Mouse (Mus musculus): ENCODE measurements around the gene Nelfcd. TPM values are rescaled to one million over a fixed set of nuclear protein-coding genes. Genes with fewer than 3 reads are reported as not detected.

The Nelfcd gene
- polyA plus RNA-seq, 1 experiment from 2014 or later, result 117 TPM

DNA sequence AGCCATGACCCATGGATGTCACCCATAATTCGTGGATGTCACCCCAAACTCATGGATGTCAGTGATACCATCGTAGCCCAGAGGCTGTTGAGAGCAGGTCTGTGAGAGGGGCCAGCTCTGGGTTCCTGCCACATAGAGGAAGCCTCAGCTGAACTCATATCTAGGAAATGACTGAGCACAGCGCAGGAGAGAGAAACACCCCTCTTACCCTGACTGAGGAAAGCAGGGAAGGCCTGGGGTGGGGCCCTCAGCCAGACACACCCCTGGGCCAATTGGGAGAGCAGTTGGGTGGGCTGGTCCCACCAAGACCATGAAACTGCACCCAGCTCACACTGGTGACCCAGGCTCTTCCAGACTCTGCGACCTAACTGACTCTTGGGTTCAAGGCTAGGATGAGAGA lies 34.7 kb downstream of the Nelfcd start, which contains the start of gene Tubb1:
Tubb1 (plus strand) TSS at position 343 of the 400 bp plus-strand sequence.
- Histone ChIP-seq H3K4me3 (ENCODE audit: low read depth, low read length) (0 out of 2 replicates have a peak within 1 kb of the TSS, but pooled peaks have one; percentile 15), H3K4me1 (replicated peaks; ENCODE audit: control insufficient read depth, insufficient read depth, low read length) (peaks cover 16% of the 10 kb centered on the region), H3K27ac (ENCODE audit: low read depth, low read length) (peak within 1 kb of the TSS; percentile 52; the same call in 1 of the 2 replicates), H3K27me3 (replicated peaks; ENCODE audit: control insufficient read depth, insufficient read depth, low read length) (no peaks in the 10 kb centered on the region), H3K9me3 (ENCODE audit: control insufficient read depth, low read length) (no peaks in the 10 kb centered on the region), H3K4me2 (peak within 1 kb of the TSS; percentile 39), H3K9ac (ENCODE audit: low read depth, low read length) (no peak within 1 kb of the TSS; the same call in 1 of the 2 replicates), H3K36me3 (ENCODE audit: control insufficient read depth, insufficient read depth, low read length) (no peaks in the 10 kb centered on the region)
- WGBS, result 43% methylated on average over 4 of the region's 4 CpGs
- DNase-seq (ENCODE audit: low spot score) (no peak), ATAC-seq (replicated peaks; ENCODE audit: low FRiP score) (peak; percentile 77)

DNA sequence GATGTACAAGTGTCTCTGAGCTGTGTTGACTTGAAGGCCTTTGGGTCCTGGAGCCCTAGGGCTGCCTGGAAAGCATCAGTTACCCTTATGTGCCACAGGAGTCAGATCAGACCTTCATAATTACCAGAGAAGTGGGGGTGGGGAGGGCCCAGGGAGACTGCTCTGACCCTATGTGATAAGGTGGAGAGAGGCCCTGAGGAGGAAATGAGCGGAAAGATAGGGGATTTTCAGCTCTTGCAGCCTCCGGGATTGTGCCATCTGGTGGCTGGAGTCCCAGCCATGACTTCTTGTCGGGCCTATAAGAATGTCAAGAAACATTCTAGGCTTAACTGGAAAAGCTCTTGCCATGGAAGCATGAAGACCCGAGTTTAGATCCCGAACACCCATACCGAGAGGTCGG lies 38.1 kb downstream of the Nelfcd start:
- H3K4me3 ChIP-seq (ENCODE audit: low read depth, low read length), result no peak overlapping the region; the same call in 1 of the 2 replicates
- no peaks in the 10 kb centered on the region for H3K9me3 ChIP-seq (ENCODE audit: control insufficient read depth, low read length)
- WGBS, result 39% methylated on average over 7 of the region's 7 CpGs
- H3K27ac ChIP-seq (ENCODE audit: low read depth, low read length), result peak overlapping the region; percentile 72
- peak; percentile 94 for ATAC-seq (replicated peaks; ENCODE audit: low FRiP score)
- no peak overlapping the region for H3K9ac ChIP-seq (ENCODE audit: low read depth, low read length)
- peaks cover 16% of the 10 kb centered on the region for H3K4me1 ChIP-seq (replicated peaks; ENCODE audit: control insufficient read depth, insufficient read depth, low read length)
- H3K36me3 ChIP-seq (ENCODE audit: control insufficient read depth, insufficient read depth, low read length), result no peaks in the 10 kb centered on the region
- H3K27me3 ChIP-seq (replicated peaks; ENCODE audit: control insufficient read depth, insufficient read depth, low read length), result no peaks in the 10 kb centered on the region
- H3K4me2 ChIP-seq, result peak overlapping the region; percentile 40
- DNase-seq (ENCODE audit: low spot score), result peak; percentile 57

GRCm38 (mm10) chr2:174459365-174459764 lies 43.8 kb downstream of the Nelfcd start:
- Histone ChIP-seq H3K4me2 (no peak overlapping the region), H3K4me1 (replicated peaks; ENCODE audit: control insufficient read depth, insufficient read depth, low read length) (peaks cover 11% of the 10 kb centered on the region), H3K27me3 (replicated peaks; ENCODE audit: control insufficient read depth, insufficient read depth, low read length) (no peaks in the 10 kb centered on the region), H3K36me3 (ENCODE audit: control insufficient read depth, insufficient read depth, low read length) (peaks cover 14% of the 10 kb centered on the region), H3K9me3 (ENCODE audit: control insufficient read depth, low read length) (no peaks in the 10 kb centered on the region), H3K27ac (ENCODE audit: low read depth, low read length) (no peak overlapping the region), H3K9ac (ENCODE audit: low read depth, low read length) (no peak overlapping the region), H3K4me3 (ENCODE audit: low read depth, low read length) (no peak overlapping the region)
- WGBS, result 73% methylated on average over 2 of the region's 2 CpGs
- DNase-seq (ENCODE audit: low spot score) (no peak), ATAC-seq (replicated peaks; ENCODE audit: low FRiP score) (no peak)

DNA sequence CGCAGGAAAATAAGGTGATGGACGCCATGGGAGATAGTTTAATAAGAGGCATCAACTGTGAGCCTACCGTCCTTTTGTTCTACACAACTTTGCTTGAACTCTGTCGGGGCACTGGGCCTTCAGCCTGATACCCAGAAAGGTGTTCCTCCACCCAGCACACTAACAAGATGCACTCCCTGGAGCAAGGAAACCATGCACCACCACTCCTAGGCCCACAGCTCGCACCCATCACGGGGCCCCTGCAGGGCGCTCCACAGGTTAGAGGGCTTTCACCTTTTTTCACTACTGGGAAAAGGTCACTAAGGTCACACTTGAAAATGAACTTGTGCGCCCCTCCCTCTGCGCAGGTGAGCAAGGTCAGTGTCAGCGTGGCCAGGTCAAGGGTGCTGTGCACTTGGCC lies 47.8 kb downstream of the Nelfcd start:
- 27% methylated on average over 10 of the region's 10 CpGs for WGBS
- H3K4me1 ChIP-seq (replicated peaks; ENCODE audit: control insufficient read depth, insufficient read depth, low read length), result peaks cover 10% of the 10 kb centered on the region; the same call in 1 of the 2 replicates
- no peaks in the 10 kb centered on the region for H3K9me3 ChIP-seq (ENCODE audit: control insufficient read depth, low read length)
- DNase-seq (ENCODE audit: low spot score) (no peak), ATAC-seq (replicated peaks; ENCODE audit: low FRiP score) (peak; percentile 17; the same call in 1 of the 2 replicates)
- H3K27ac ChIP-seq (ENCODE audit: low read depth, low read length), result peak overlapping the region; percentile 83
- H3K27me3 ChIP-seq (replicated peaks; ENCODE audit: control insufficient read depth, insufficient read depth, low read length), result no peaks in the 10 kb centered on the region
- peak overlapping the region; percentile 88 for H3K9ac ChIP-seq (ENCODE audit: low read depth, low read length)
- H3K4me3 ChIP-seq (ENCODE audit: low read depth, low read length), result peak overlapping the region; percentile 84
- H3K4me2 ChIP-seq, result peak overlapping the region; percentile 98
- peaks cover 31% of the 10 kb centered on the region for H3K36me3 ChIP-seq (ENCODE audit: control insufficient read depth, insufficient read depth, low read length)

GRCm38 (mm10) chr2:174463789-174464523 lies 48.4 kb downstream of the Nelfcd start, which contains the start of gene Atp5e:
Gene Atp5e (minus strand): TSS chr2:174464105.
- 3% methylated on average over 48 of the region's 48 CpGs for WGBS
- ATAC-seq (replicated peaks; ENCODE audit: low FRiP score), result peak; percentile 99
- peaks cover 33% of the 10 kb centered on the region for H3K36me3 ChIP-seq (ENCODE audit: control insufficient read depth, insufficient read depth, low read length)
- peaks cover 10% of the 10 kb centered on the region; the same call in 1 of the 2 replicates for H3K4me1 ChIP-seq (replicated peaks; ENCODE audit: control insufficient read depth, insufficient read depth, low read length)
- peak within 1 kb of the TSS; percentile 98 for H3K4me2 ChIP-seq
- H3K9me3 ChIP-seq (ENCODE audit: control insufficient read depth, low read length), result no peaks in the 10 kb centered on the region
- peak within 1 kb of the TSS; percentile 83 for H3K27ac ChIP-seq (ENCODE audit: low read depth, low read length)
- peak within 1 kb of the TSS; percentile 88 for H3K9ac ChIP-seq (ENCODE audit: low read depth, low read length)
- peak; percentile 90 for DNase-seq (ENCODE audit: low spot score)
- H3K27me3 ChIP-seq (replicated peaks; ENCODE audit: control insufficient read depth, insufficient read depth, low read length), result no peaks in the 10 kb centered on the region
- H3K4me3 ChIP-seq (ENCODE audit: low read depth, low read length), result peak within 1 kb of the TSS; percentile 84

GRCm38 (mm10) chr2:174470333-174470732 lies 54.7 kb downstream of the Nelfcd start:
- H3K4me2 ChIP-seq, result peak overlapping the region; percentile 91

GRCm38 (mm10) chr2:174470786-174471405 lies 55.3 kb downstream of the Nelfcd start:
- Histone ChIP-seq H3K9me3 (ENCODE audit: control insufficient read depth, low read length) (no peaks in the 10 kb centered on the region), H3K4me2 (peak overlapping the region; percentile 91), H3K27me3 (replicated peaks; ENCODE audit: control insufficient read depth, insufficient read depth, low read length) (no peaks in the 10 kb centered on the region), H3K4me1 (replicated peaks; ENCODE audit: control insufficient read depth, insufficient read depth, low read length) (peaks cover 26% of the 10 kb centered on the region), H3K9ac (ENCODE audit: low read depth, low read length) (no peak overlapping the region), H3K4me3 (ENCODE audit: low read depth, low read length) (peak overlapping the region; percentile 14), H3K36me3 (ENCODE audit: control insufficient read depth, insufficient read depth, low read length) (peaks cover 22% of the 10 kb centered on the region), H3K27ac (ENCODE audit: low read depth, low read length) (no peak overlapping the region)
- WGBS, result 84% methylated on average over 7 of the region's 7 CpGs
- DNase-seq (ENCODE audit: low spot score), result no peak
- no peak for ATAC-seq (replicated peaks; ENCODE audit: low FRiP score)

More at GRCm38 (mm10) chr2:174470333-174470732, 54.7 kb downstream of the Nelfcd start:
- no peaks in the 10 kb centered on the region for H3K9me3 ChIP-seq (ENCODE audit: control insufficient read depth, low read length)
- H3K9ac ChIP-seq (ENCODE audit: low read depth, low read length), result no peak overlapping the region
- peak overlapping the region; percentile 22; the same call in 1 of the 2 replicates for H3K27ac ChIP-seq (ENCODE audit: low read depth, low read length)
- ATAC-seq (replicated peaks; ENCODE audit: low FRiP score), result peak; percentile 37
- H3K36me3 ChIP-seq (ENCODE audit: control insufficient read depth, insufficient read depth, low read length), result peaks cover 25% of the 10 kb centered on the region
- peaks cover 26% of the 10 kb centered on the region for H3K4me1 ChIP-seq (replicated peaks; ENCODE audit: control insufficient read depth, insufficient read depth, low read length)
- no peak overlapping the region for H3K4me3 ChIP-seq (ENCODE audit: low read depth, low read length)
- H3K27me3 ChIP-seq (replicated peaks; ENCODE audit: control insufficient read depth, insufficient read depth, low read length), result no peaks in the 10 kb centered on the region
- 42% methylated on average over 4 of the region's 4 CpGs for WGBS
- no peak for DNase-seq (ENCODE audit: low spot score)

DNA sequence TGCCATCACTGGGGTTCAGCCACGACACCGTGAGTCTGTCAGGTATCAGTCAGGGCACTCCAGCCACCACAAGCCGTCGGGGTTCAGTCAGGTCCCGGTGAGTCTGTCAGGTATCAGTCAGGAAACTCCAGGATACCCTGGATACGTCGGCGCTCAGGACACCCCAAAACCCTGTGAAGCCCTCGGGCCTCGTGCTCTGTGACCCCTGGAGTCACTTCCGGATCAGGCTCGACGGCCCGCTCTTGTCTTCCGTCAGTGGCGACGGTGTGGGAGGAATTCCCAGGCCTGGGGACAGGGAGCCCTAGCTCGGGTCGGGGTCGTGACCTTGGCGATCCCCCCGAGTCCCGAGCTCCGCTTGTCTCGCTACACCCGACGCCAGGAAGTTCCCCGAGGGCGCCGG lies 56.8 kb downstream of the Nelfcd start:
- Histone ChIP-seq H3K27me3 (replicated peaks; ENCODE audit: control insufficient read depth, insufficient read depth, low read length) (no peaks in the 10 kb centered on the region), H3K36me3 (ENCODE audit: control insufficient read depth, insufficient read depth, low read length) (peaks cover 14% of the 10 kb centered on the region), H3K9ac (ENCODE audit: low read depth, low read length) (peak overlapping the region; percentile 90), H3K4me3 (ENCODE audit: low read depth, low read length) (peak overlapping the region; percentile 79), H3K27ac (ENCODE audit: low read depth, low read length) (peak overlapping the region; percentile 78), H3K9me3 (ENCODE audit: control insufficient read depth, low read length) (no peaks in the 10 kb centered on the region), H3K4me2 (peak overlapping the region; percentile 91), H3K4me1 (replicated peaks; ENCODE audit: control insufficient read depth, insufficient read depth, low read length) (peaks cover 26% of the 10 kb centered on the region)
- 4% methylated on average over 30 of the region's 30 CpGs for WGBS
- DNase-seq (ENCODE audit: low spot score), result no peak
- peak; percentile 46 for ATAC-seq (replicated peaks; ENCODE audit: low FRiP score)

Measured in liver, embryonic 11.5 days (tissue).